ENCODE assay signal across 8 mouse cellular contexts in the genomic region with DNA sequence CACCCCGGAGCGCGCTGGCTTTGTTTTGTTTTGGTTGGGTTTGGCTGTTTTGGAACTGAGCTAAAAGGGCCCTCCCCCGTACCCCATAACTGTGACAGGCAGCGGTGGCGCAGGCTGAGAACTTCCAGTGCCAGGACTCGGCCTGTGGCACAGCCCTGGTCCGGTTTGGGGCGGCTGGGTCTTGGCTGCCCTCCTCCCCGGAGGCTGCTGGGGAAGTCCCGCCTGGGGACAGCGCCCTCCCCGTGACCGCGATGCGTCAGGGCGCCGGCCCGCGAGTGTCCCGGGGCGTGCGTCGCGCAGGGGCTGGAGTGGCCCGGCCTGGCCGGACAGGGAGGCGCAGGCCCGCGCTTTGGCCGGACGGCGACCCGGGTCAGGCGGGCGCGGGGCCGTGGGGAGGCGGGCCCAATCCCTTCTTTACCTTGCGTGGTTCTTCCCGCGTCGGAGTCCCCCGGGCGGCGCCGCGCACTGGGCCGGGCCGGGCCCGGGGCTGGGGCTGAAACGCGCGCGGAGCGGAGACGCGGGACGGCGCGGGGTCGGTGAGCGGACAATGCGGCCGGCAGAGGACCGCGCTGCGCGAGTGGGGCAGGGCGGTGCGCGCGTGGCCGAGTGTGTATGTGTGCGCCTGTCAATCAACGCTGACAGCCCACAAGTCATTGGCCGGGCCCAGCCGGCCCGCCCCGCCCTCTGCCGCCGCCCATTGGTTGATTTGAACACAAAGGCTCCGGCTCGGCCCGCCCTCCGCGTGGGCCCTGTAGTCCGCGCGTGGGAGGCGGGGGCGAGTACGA. TPM values are rescaled to one million over a fixed set of nuclear protein-coding genes. Genes with fewer than 3 reads are reported as not detected.
DNase-seq lines count a peak whose midpoint lies in the region; ATAC-seq and TF ChIP-seq lines count a peak whose summit lies in the region.

A gene (minus strand): TSS at position 616 of the 785 bp plus-strand sequence.

- H3K36me3 ChIP-seq in heart, embryonic 10.5 days = peaks cover 30% of the 10 kb centered on the region
- peaks cover 22% of the 10 kb centered on the region for H3K36me3 ChIP-seq in kidney, embryonic 16.5 days (ENCODE audit: insufficient read depth, low read length)
- peaks cover 3% of the 10 kb centered on the region; the same call in 1 of the 2 replicates for H3K36me3 ChIP-seq in liver, adult 2 months (ENCODE audit: control insufficient read depth, insufficient read depth, low read length)
- H3K36me3 ChIP-seq in myocyte (ENCODE audit: control insufficient read depth, insufficient read depth) = peaks cover 8% of the 10 kb centered on the region
- peaks cover 6% of the 10 kb centered on the region for H3K36me3 ChIP-seq in splenic B cell, adult 2 months (ENCODE audit: control insufficient read depth, insufficient read depth, low read length, poor library complexity, severe bottlenecking)

- ATAC-seq in kidney, embryonic 16.5 days (ENCODE audit: low FRiP score, low TSS enrichment) = peak; percentile 89

- H3K27me3 ChIP-seq in heart, embryonic 10.5 days (ENCODE audit: insufficient read depth, poor library complexity, severe bottlenecking) = no peaks in the 10 kb centered on the region
- H3K27me3 ChIP-seq in kidney, embryonic 16.5 days (ENCODE audit: insufficient read depth, low read length) = no peaks in the 10 kb centered on the region
- H3K27me3 ChIP-seq in liver, adult 2 months (ENCODE audit: control insufficient read depth, insufficient read depth, low read length) = no peaks in the 10 kb centered on the region
- H3K27me3 ChIP-seq in myocyte (ENCODE audit: control insufficient read depth, insufficient read depth, insufficient read length) = no peaks in the 10 kb centered on the region
- no peaks in the 10 kb centered on the region for H3K27me3 ChIP-seq in splenic B cell, adult 2 months (ENCODE audit: control insufficient read depth, insufficient read depth, low read length, poor library complexity, severe bottlenecking)

- H3K9ac ChIP-seq in kidney, embryonic 16.5 days (replicated peaks; ENCODE audit: low read length) = peak within 1 kb of the TSS; percentile 96
- peak within 1 kb of the TSS; percentile 99 for H3K9ac ChIP-seq in liver, adult 2 months (ENCODE audit: low read depth, low read length)

- TF ChIP-seq CTCF in bone marrow macrophage, adult 2 months (IDR thresholded peaks at IDR 0.05; ENCODE audit: low read depth, low read length) = no peak
- no peak for TF ChIP-seq CTCF in embryonic fibroblast, embryonic 13.5 days (IDR thresholded peaks at IDR 0.05; ENCODE audit: borderline replicate concordance, insufficient read depth, low read length)
- TF ChIP-seq CTCF in liver, adult 2 months (IDR thresholded peaks at IDR 0.05; ENCODE audit: low read depth, low read length) = no peak

- H3K4me2 ChIP-seq in kidney, embryonic 16.5 days (replicated peaks; ENCODE audit: low read depth, low read length) = peak within 1 kb of the TSS; percentile 84
- peak within 1 kb of the TSS; percentile 97 for H3K4me2 ChIP-seq in myocyte (ENCODE audit: low read depth)

- WGBS in heart, embryonic 10.5 days = under 1% methylated on average over 93 of the region's 93 CpGs
- under 1% methylated on average over 89 of the region's 93 CpGs for WGBS in kidney, embryonic 16.5 days
- under 1% methylated on average over 93 of the region's 93 CpGs for WGBS in liver, adult 2 months

- peaks cover 13% of the 10 kb centered on the region for H3K4me1 ChIP-seq in bone marrow macrophage, adult 2 months (ENCODE audit: control insufficient read depth, insufficient read depth, low read length)
- H3K4me1 ChIP-seq in embryonic fibroblast, embryonic 13.5 days (ENCODE audit: control insufficient read depth, insufficient read depth, low read length) = peaks cover 7% of the 10 kb centered on the region; the same call in 1 of the 2 replicates
- peaks cover 34% of the 10 kb centered on the region for H3K4me1 ChIP-seq in heart, embryonic 10.5 days
- peaks cover 40% of the 10 kb centered on the region for H3K4me1 ChIP-seq in kidney, embryonic 16.5 days (ENCODE audit: insufficient read depth, low read length)
- peaks cover 8% of the 10 kb centered on the region for H3K4me1 ChIP-seq in liver, adult 2 months (ENCODE audit: control insufficient read depth, insufficient read depth, low read length)

- no peaks in the 10 kb centered on the region for H3K9me3 ChIP-seq in heart, embryonic 10.5 days
- H3K9me3 ChIP-seq in kidney, embryonic 16.5 days (ENCODE audit: low read length) = no peaks in the 10 kb centered on the region

- H3K4me3 ChIP-seq in bone marrow macrophage, adult 2 months (ENCODE audit: insufficient read depth, low read length) = peak within 1 kb of the TSS; percentile 78
- peak within 1 kb of the TSS; percentile 75 for H3K4me3 ChIP-seq in embryonic fibroblast, embryonic 13.5 days (ENCODE audit: insufficient read depth, low read length)
- peak within 1 kb of the TSS; percentile 97 for H3K4me3 ChIP-seq in heart, embryonic 10.5 days
- peak within 1 kb of the TSS; percentile 95 for H3K4me3 ChIP-seq in kidney, embryonic 16.5 days (ENCODE audit: low read length)
- peak within 1 kb of the TSS; percentile 70 for H3K4me3 ChIP-seq in liver, adult 2 months (ENCODE audit: insufficient read depth, low read depth, low read length)
- peak within 1 kb of the TSS; percentile 76 for H3K4me3 ChIP-seq in myocyte

- DNase-seq in A20 (ENCODE audit: low read depth, low spot score) = peak; percentile 90
- peak; percentile 94 for DNase-seq in heart, embryonic 10.5 days (ENCODE audit: low spot score)
- peak; percentile 75 for DNase-seq in liver, adult 2 months (ENCODE audit: extremely low read depth, low read depth, low spot score)
- DNase-seq in splenic B cell, adult 2 months (ENCODE audit: low read depth, low spot score) = peak; percentile 94

- peaks cover 4% of the 10 kb centered on the region; the same call in 1 of the 2 replicates for H3K79me2 ChIP-seq in liver, adult 2 months (ENCODE audit: control insufficient read depth, insufficient read depth, low read length)
- H3K79me2 ChIP-seq in myocyte (ENCODE audit: control insufficient read depth, insufficient read depth) = peaks cover 24% of the 10 kb centered on the region

- no peak for TF ChIP-seq POLR2A in bone marrow macrophage, adult 2 months (IDR thresholded peaks at IDR 0.05; ENCODE audit: borderline replicate concordance, low read depth, low read length)
- peak; percentile 59 for TF ChIP-seq POLR2A in embryonic fibroblast, embryonic 13.5 days (IDR thresholded peaks at IDR 0.05; ENCODE audit: low read depth, low read length)
- TF ChIP-seq POLR2A in liver, adult 2 months (IDR thresholded peaks at IDR 0.05; ENCODE audit: extremely low read depth, insufficient read depth, low read length) = peak; percentile 62
- TF ChIP-seq POLR2A in myocyte (IDR thresholded peaks at IDR 0.05; ENCODE audit: insufficient read length, low read depth) = peak; percentile 83

- peak within 1 kb of the TSS; percentile 81 for H3ac ChIP-seq in myocyte (ENCODE audit: control insufficient read depth, insufficient read length)

- peak within 1 kb of the TSS; percentile 78 for H3K27ac ChIP-seq in bone marrow macrophage, adult 2 months (ENCODE audit: insufficient read depth, low read depth, low read length)
- H3K27ac ChIP-seq in embryonic fibroblast, embryonic 13.5 days (ENCODE audit: insufficient read depth, low read length) = peak within 1 kb of the TSS; percentile 35; the same call in 1 of the 2 replicates
- H3K27ac ChIP-seq in heart, embryonic 10.5 days = peak within 1 kb of the TSS; percentile 98
- H3K27ac ChIP-seq in kidney, embryonic 16.5 days (ENCODE audit: low read length) = peak within 1 kb of the TSS; percentile 80
- peak within 1 kb of the TSS; percentile 99 for H3K27ac ChIP-seq in liver, adult 2 months (replicated peaks; ENCODE audit: insufficient read depth, low read depth, low read length)

TF ChIP-seq in myocyte, 11 proteins besides CTCF, POLR2A, EP300 and RAD21:
- TF ChIP-seq CEBPB (IDR thresholded peaks at IDR 0.05; ENCODE audit: insufficient read depth, poor library complexity, severe bottlenecking) (no peak), MYOG (IDR thresholded peaks at IDR 0.05; ENCODE audit: control insufficient read depth in 1 of 3, insufficient read depth in 1 of 3, insufficient read length in 2 of 3, low read depth in 2 of 3) (peak in 1 of 3 experiments; percentile 66), E2F4 (IDR thresholded peaks at IDR 0.05; ENCODE audit: insufficient read depth) (peak; percentile 11), MAX (IDR thresholded peaks at IDR 0.05; ENCODE audit: low read depth) (no peak), POLR2AphosphoS2 (IDR thresholded peaks at IDR 0.05; ENCODE audit: insufficient read length, low read depth) (peak; percentile 82), SRF (IDR thresholded peaks at IDR 0.05; ENCODE audit: control insufficient read depth, insufficient read length, low read depth) (no peak), REST (IDR thresholded peaks at IDR 0.05; ENCODE audit: insufficient read depth, insufficient read length) (peak; percentile 5), MYOD1 (IDR thresholded peaks at IDR 0.05; ENCODE audit: control insufficient read depth in 1 of 3, insufficient read length in 2 of 3, low read depth in 2 of 3) (peak in 1 of 3 experiments; percentile 56)

RNA-seq across cellular contexts. Expression of the gene that starts here (rescaled TPM):
- polyA plus RNA-seq in bone marrow macrophage, adult 2 months (2012; ENCODE audit: insufficient read depth, insufficient read length, missing spikeins) = 57.1 and 63.2 TPM in 2 replicates
- 42.8 and 43.3 TPM in 2 replicates for polyA plus RNA-seq in embryonic fibroblast, embryonic 13.5 days (2011; ENCODE audit: insufficient read length, low read depth, missing spikeins)
- polyA plus RNA-seq in heart, embryonic 10.5 days (2016; fragmentation: Nextera tagmentation; extraction: Ambion mirVana) = 2.4 and 2.9 TPM in 2 replicates
- polyA plus RNA-seq in kidney, embryonic 16.5 days (2015; fragmentation: Nextera tagmentation; extraction: Ambion mirVana) = 5.7 and 5.8 TPM in 2 replicates
- 33.9 and 45.8 TPM in 2 replicates for total RNA-seq in liver, adult 2 months (2014; rRNA removed)
- polyA plus RNA-seq in liver, adult 2 months (2012; rRNA removed) = 29.7 and 33.4 TPM in 2 replicates
- 78.0 TPM for polyA plus RNA-seq in myocyte (2012; fragmentation: generic; extraction: Trizol)

Comparison
In these comparisons a context has a peak if more than half of its experiments do, and no peak if none do; other contexts are left out.
1. Peak in every context shown above with its lines: DNase-seq, ATAC-seq, H3K4me3 ChIP-seq and H3K27ac ChIP-seq.
2. H3K27ac ChIP-seq: peak in every context shown above with its lines; median percentile 99 in liver, adult 2 months; 98 in heart, embryonic 10.5 days; 80 in kidney, embryonic 16.5 days; 78 in bone marrow macrophage, adult 2 months; 35 in embryonic fibroblast, embryonic 13.5 days.